12 mouse cellular contexts compared by ENCODE assay signal in genomic region chr11:77771879-77772713, GRCm38 (mm10). TPM values are rescaled to one million over a fixed set of nuclear protein-coding genes. Genes with fewer than 3 reads are reported as not detected.
DNase-seq lines count a peak whose midpoint lies in the region; ATAC-seq and TF ChIP-seq lines count a peak whose summit lies in the region.
"Had no signal": no experiment of that assay in that cellular context is flagged by ENCODE, and none has a peak within 500 bp of the region (broad histone marks: within the 10 kb centered on the region; RNA-seq: fewer than 3 reads in every experiment).

No protein-coding gene starts in this region.

- peak; percentile 21 for DNase-seq in adrenal gland, postnatal 10 days
- no peak for DNase-seq in adrenal gland, adult 8-10 months
- peak; percentile 88 for DNase-seq in MEL (ENCODE audit: low read depth, low spot score)
- DNase-seq in layer of hippocampus, adult 18-20 months (ENCODE audit: low spot score in 2 of 2), result no peak
- no peak for DNase-seq in testis, postnatal 10 days (ENCODE audit: low spot score)
- DNase-seq in c-Kit-positive CD71-positive TER-119-positive erythroid progenitor cells, embryonic 14.5 days (ENCODE audit: low spot score), result no peak
- DNase-seq: B cell, adult 2 months had no signal

- H3K4me1 ChIP-seq in MEL (ENCODE audit: control insufficient read depth in 1 of 2, insufficient read depth in 2 of 2, low read length in 2 of 2), result peaks cover 10 to 14% of the 10 kb centered on the region in 2 experiments
- peaks cover 44% of the 10 kb centered on the region for H3K4me1 ChIP-seq in kidney, embryonic 15.5 days
- peaks cover 76% of the 10 kb centered on the region for H3K4me1 ChIP-seq in megakaryocyte, embryonic 14.5 days

- TF ChIP-seq EP300 in MEL (IDR thresholded peaks at IDR 0.05; ENCODE audit: low read depth in 1 of 2, low read length in 2 of 2), result peak; percentile 33 to 57; a peak in 2 of 4 replicates

- peak; percentile 82 for ATAC-seq in kidney, embryonic 15.5 days (replicated peaks; ENCODE audit: low FRiP score)

- peaks cover 0 to 11% of the 10 kb centered on the region in 2 experiments; a peak in 2 of 4 replicates for H3K36me3 ChIP-seq in MEL (ENCODE audit: control insufficient read depth in 1 of 2, insufficient read depth in 2 of 2, low read length in 2 of 2)
- H3K36me3 ChIP-seq in kidney, embryonic 15.5 days, result peaks cover 2% of the 10 kb centered on the region
- H3K36me3 ChIP-seq in megakaryocyte, embryonic 14.5 days (replicated peaks; ENCODE audit: low read length), result peaks cover 13% of the 10 kb centered on the region

- no peaks in the 10 kb centered on the region for H3K79me2 ChIP-seq in MEL (ENCODE audit: control insufficient read depth, insufficient read depth, low read length, poor library complexity)

- TF ChIP-seq CTCF in MEL (IDR thresholded peaks at IDR 0.05 in 2 of 3, conservative IDR thresholded peaks at IDR 0.05 in 1 of 3; ENCODE audit: control insufficient read depth in 1 of 3, insufficient read depth in 1 of 3, low read depth in 2 of 3, low read length in 3 of 3, poor library complexity in 1 of 3, severe bottlenecking in 1 of 3), result no peak

- peak overlapping the region; percentile 0 for H3K9ac ChIP-seq in MEL (ENCODE audit: control insufficient read depth, low read depth, low read length, poor library complexity, severe bottlenecking)
- no peak overlapping the region for H3K9ac ChIP-seq in kidney, embryonic 15.5 days
- H3K9ac ChIP-seq: hindbrain, embryonic 13.5 days had no signal

- no peak overlapping the region for H3K4me2 ChIP-seq in kidney, embryonic 15.5 days
- H3K4me2 ChIP-seq: hindbrain, embryonic 13.5 days had no signal

- TF ChIP-seq RAD21 in MEL (IDR thresholded peaks at IDR 0.05; ENCODE audit: low read depth, low read length), result no peak

- peak overlapping the region; percentile 0 to 35; a peak in 2 of 4 replicates for H3K4me3 ChIP-seq in MEL (ENCODE audit: control insufficient read depth in 1 of 2, insufficient read depth in 1 of 2, low read depth in 2 of 2, low read length in 2 of 2)
- H3K4me3 ChIP-seq in kidney, embryonic 15.5 days (replicated peaks), result no peak overlapping the region
- H3K4me3 ChIP-seq in megakaryocyte, embryonic 14.5 days (replicated peaks), result peak overlapping the region; percentile 67
- H3K4me3 ChIP-seq: hindbrain, embryonic 13.5 days; midbrain, embryonic 10.5 days had no signal

- no peaks in the 10 kb centered on the region for H3K9me3 ChIP-seq in MEL (replicated peaks; ENCODE audit: insufficient read depth, low read length)
- no peaks in the 10 kb centered on the region for H3K9me3 ChIP-seq in kidney, embryonic 15.5 days (replicated peaks)
- H3K9me3 ChIP-seq in megakaryocyte, embryonic 14.5 days, result no peaks in the 10 kb centered on the region
- H3K9me3 ChIP-seq: hindbrain, embryonic 13.5 days; midbrain, embryonic 10.5 days had no signal

- H3K27me3 ChIP-seq in MEL (ENCODE audit: control insufficient read depth in 1 of 2, insufficient read depth in 2 of 2, low read length in 2 of 2), result no peaks in the 10 kb centered on the region
- H3K27me3 ChIP-seq in kidney, embryonic 15.5 days, result no peaks in the 10 kb centered on the region
- no peaks in the 10 kb centered on the region for H3K27me3 ChIP-seq in megakaryocyte, embryonic 14.5 days (replicated peaks)
- H3K27me3 ChIP-seq: hindbrain, embryonic 13.5 days had no signal

- 56% methylated on average over 8 of the region's 8 CpGs for WGBS in kidney, embryonic 15.5 days

- peak overlapping the region; percentile 31 for H3K27ac ChIP-seq in MEL (ENCODE audit: control insufficient read depth, low read depth, low read length)
- H3K27ac ChIP-seq in kidney, embryonic 15.5 days, result peak overlapping the region; percentile 86
- H3K27ac ChIP-seq: hindbrain, embryonic 13.5 days; midbrain, embryonic 10.5 days had no signal

- TF ChIP-seq POLR2A in MEL (IDR thresholded peaks at IDR 0.05; ENCODE audit: control insufficient read depth in 1 of 2, insufficient read depth in 1 of 2, low read depth in 1 of 2, low read length in 2 of 2, poor library complexity in 1 of 2), result no peak

TF ChIP-seq in MEL, 35 proteins besides CTCF, POLR2A, EP300 and RAD21:
- peak; percentile 83 for TF ChIP-seq MXI1 (IDR thresholded peaks at IDR 0.05; ENCODE audit: low read depth, low read length)
- TF ChIP-seq NRF1 (IDR thresholded peaks at IDR 0.05; ENCODE audit: insufficient read depth, low read depth, low read length, poor library complexity, severe bottlenecking), result peak; percentile 53; the same call in 1 of the 2 replicates
- TF ChIP-seq ZC3H11A (IDR thresholded peaks at IDR 0.05; ENCODE audit: low read depth, low read length), result no peak
- peak; percentile 42 for TF ChIP-seq TCF12 (IDR thresholded peaks at IDR 0.05; ENCODE audit: low read depth, low read length)
- TF ChIP-seq MYC (IDR thresholded peaks at IDR 0.05; ENCODE audit: low read depth, low read length), result peak; percentile 77
- TF ChIP-seq MEF2A (IDR thresholded peaks at IDR 0.05; ENCODE audit: extremely low read depth, insufficient replicate concordance, low read depth, low read length, poor library complexity, severe bottlenecking), result peak; percentile 10; the same call in 1 of the 2 replicates
- TF ChIP-seq MAZ (IDR thresholded peaks at IDR 0.05; ENCODE audit: low read depth, low read length), result no peak
- peak; percentile 51 for TF ChIP-seq SIN3A (IDR thresholded peaks at IDR 0.05; ENCODE audit: low read length)
- TF ChIP-seq MAFK (IDR thresholded peaks at IDR 0.05; ENCODE audit: borderline replicate concordance, low read depth, low read length), result no peak
- TF ChIP-seq ETS1 (IDR thresholded peaks at IDR 0.05; ENCODE audit: low read depth, low read length), result 0 out of 2 replicates have a peak, but pooled peaks have one; percentile 6
- TF ChIP-seq CHD2 (IDR thresholded peaks at IDR 0.05; ENCODE audit: low read length), result no peak
- no peak for TF ChIP-seq USF2 (IDR thresholded peaks at IDR 0.05; ENCODE audit: borderline replicate concordance in 1 of 2, insufficient read depth in 1 of 2, low read depth in 1 of 2, low read length in 2 of 2)
- peak; percentile 56 for TF ChIP-seq TAL1 (IDR thresholded peaks at IDR 0.05; ENCODE audit: low read length)
- TF ChIP-seq TBP (IDR thresholded peaks at IDR 0.05; ENCODE audit: low read depth, low read length), result peak; percentile 63; the same call in 1 of the 2 replicates
- TF ChIP-seq MAX (IDR thresholded peaks at IDR 0.05; ENCODE audit: low read length), result peak; percentile 70
- TF ChIP-seq BHLHE40 (IDR thresholded peaks at IDR 0.05; ENCODE audit: borderline replicate concordance, low read depth, low read length), result no peak
- TF ChIP-seq NELFE (IDR thresholded peaks at IDR 0.05; ENCODE audit: low read depth, low read length), result no peak
- 0 out of 2 replicates have a peak, but pooled peaks have one; percentile 46 for TF ChIP-seq UBTF (IDR thresholded peaks at IDR 0.05; ENCODE audit: borderline replicate concordance, insufficient read depth, low read depth, low read length)
- TF ChIP-seq KAT2A (conservative IDR thresholded peaks at IDR 0.05; ENCODE audit: low read depth, low read length), result no peak
- TF ChIP-seq HCFC1 (IDR thresholded peaks at IDR 0.05; ENCODE audit: low read depth, low read length), result peak; percentile 27; the same call in 1 of the 2 replicates
- TF ChIP-seq USF1 (IDR thresholded peaks at IDR 0.05; ENCODE audit: low read depth, low read length), result peak; percentile 65
- peak; percentile 43; the same call in 1 of the 2 replicates for TF ChIP-seq GATA1 (IDR thresholded peaks at IDR 0.05; ENCODE audit: low read depth, low read length)
- no peak for TF ChIP-seq RCOR1 (IDR thresholded peaks at IDR 0.05; ENCODE audit: low read depth, low read length)
- TF ChIP-seq ELF1 (IDR thresholded peaks at IDR 0.05; ENCODE audit: low read depth, low read length), result 0 out of 2 replicates have a peak, but pooled peaks have one; percentile 18

RNA-seq across cellular contexts. Expression of gene Myo18a, which starts 9.1 kb away (rescaled TPM):
- 10 to 100 TPM; 53.9 to 80.1 TPM for total RNA-seq in adrenal gland, postnatal 10 days (2021)
- total RNA-seq in adrenal gland, adult 8-10 months (2022), result 100 to 1,000 TPM in 2 of 4 experiments, 10 to 100 TPM in 2; 61.9 to 158 (median 94.7) TPM
- total RNA-seq in MEL (2012; rRNA removed), result 10.8 and 13.1 TPM in 2 replicates
- 10 to 100 TPM in 1 of 2 experiments, not detected in 1; 18.0 TPM for polyA plus RNA-seq in MEL (2012; ENCODE audit: insufficient read depth in 1 of 2, insufficient read length in 2 of 2, low read depth in 1 of 2, low replicate concordance in 2 of 2, missing spikeins in 1 of 2)
- polyA plus RNA-seq in kidney, embryonic 15.5 days (2015; fragmentation: Nextera tagmentation; extraction: Ambion mirVana), result 30.4 and 31.8 TPM in 2 replicates
- 6.7 and 20.0 TPM in 2 replicates for polyA plus RNA-seq in megakaryocyte, embryonic 14.5 days (2012; ENCODE audit: insufficient read depth, low replicate concordance)
- 100 to 1,000 TPM; 130 to 137 TPM for total RNA-seq in layer of hippocampus, adult 18-20 months (2021)

RNA-seq across cellular contexts. Expression of gene Gm10277, which starts 15.5 kb away (rescaled TPM):
- total RNA-seq in adrenal gland, postnatal 10 days (2021), result not detected
- not detected for total RNA-seq in adrenal gland, adult 8-10 months (2022)
- 0.16 and 0.35 TPM in 2 replicates for total RNA-seq in MEL (2012; rRNA removed)
- under 1 TPM in 1 of 2 experiments, not detected in 1; 0.19 TPM for polyA plus RNA-seq in MEL (2012; ENCODE audit: insufficient read depth in 1 of 2, insufficient read length in 2 of 2, low read depth in 1 of 2, low replicate concordance in 2 of 2, missing spikeins in 1 of 2)
- 1.5 and 2.3 TPM in 2 replicates for polyA plus RNA-seq in kidney, embryonic 15.5 days (2015; fragmentation: Nextera tagmentation; extraction: Ambion mirVana)
- not detected in 2 replicates for polyA plus RNA-seq in megakaryocyte, embryonic 14.5 days (2012; ENCODE audit: insufficient read depth, low replicate concordance)
- not detected for total RNA-seq in layer of hippocampus, adult 18-20 months (2021)

RNA-seq across cellular contexts. Expression of gene Cryba1, which starts 47.0 kb away (rescaled TPM):
- not detected for total RNA-seq in adrenal gland, postnatal 10 days (2021)
- total RNA-seq in adrenal gland, adult 8-10 months (2022), result not detected
- total RNA-seq in MEL (2012; rRNA removed), result not detected in 2 replicates
- polyA plus RNA-seq in MEL (2012; ENCODE audit: insufficient read depth in 1 of 2, insufficient read length in 2 of 2, low read depth in 1 of 2, low replicate concordance in 2 of 2, missing spikeins in 1 of 2), result not detected
- polyA plus RNA-seq in kidney, embryonic 15.5 days (2015; fragmentation: Nextera tagmentation; extraction: Ambion mirVana), result not detected in 2 replicates
- not detected in 2 replicates for polyA plus RNA-seq in megakaryocyte, embryonic 14.5 days (2012; ENCODE audit: insufficient read depth, low replicate concordance)
- not detected for total RNA-seq in layer of hippocampus, adult 18-20 months (2021)
- polyA plus RNA-seq: embryonic facial prominence, embryonic 14.5 days had no signal

Comparison
In these comparisons a context has a peak if more than half of its experiments do, and no peak if none do; other contexts are left out.
1. DNase-seq: peak in adrenal gland, postnatal 10 days (single experiment) and MEL (single experiment); none in adrenal gland, adult 8-10 months (single experiment), layer of hippocampus, adult 18-20 months (0 of 2), testis, postnatal 10 days (single experiment) and c-Kit-positive CD71-positive TER-119-positive erythroid progenitor cells, embryonic 14.5 days (single experiment).